ENCODE assay signal across 21 mouse cellular contexts in the genomic region with DNA sequence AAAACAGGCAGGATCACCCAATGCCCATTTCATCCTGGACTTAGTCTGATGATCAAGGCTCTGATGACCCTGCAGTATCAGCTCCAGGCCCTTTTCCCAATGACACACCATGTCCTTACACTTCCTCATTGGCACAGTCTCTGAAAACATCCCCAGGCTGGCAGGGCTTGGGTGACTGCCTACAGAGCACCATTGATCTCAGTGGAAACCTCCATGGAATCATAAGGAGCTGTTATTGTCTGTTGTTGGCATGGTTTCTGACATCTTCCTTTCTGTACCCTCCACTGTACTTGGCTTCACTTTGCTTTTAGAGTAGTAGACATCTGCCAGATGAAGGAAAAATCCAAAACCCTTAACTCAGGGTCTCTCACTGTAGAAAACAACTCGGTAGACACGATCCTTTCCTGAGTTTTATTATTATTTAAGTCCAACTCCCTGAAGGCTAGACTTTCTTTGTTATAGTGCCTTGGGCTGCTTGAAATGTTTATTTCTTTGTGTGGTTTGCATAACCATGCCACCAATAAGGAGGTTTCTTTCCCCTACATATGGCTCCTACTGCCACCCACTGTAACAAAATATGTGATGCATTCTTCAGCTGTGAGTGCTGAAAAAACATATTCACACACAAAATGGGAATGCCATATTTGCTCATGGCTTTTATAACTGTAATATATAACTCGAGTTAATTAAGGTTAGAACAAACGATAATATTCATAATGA. TPM values are rescaled to one million over a fixed set of nuclear protein-coding genes. Genes with fewer than 3 reads are reported as not detected.
A peak's percentile ranks its signal among the peaks of the same experiment; 100 is the strongest.
DNase-seq lines count a peak whose midpoint lies in the region; ATAC-seq lines count a peak whose summit lies in the region.
"Had no signal": no experiment of that assay in that cellular context is flagged by ENCODE, and none has a peak within 500 bp of the region (broad histone marks: within the 10 kb centered on the region; RNA-seq: fewer than 3 reads in every experiment).

No protein-coding gene starts in this region.

- H3K36me3 ChIP-seq in neural tube, embryonic 15.5 days, result no peaks in the 10 kb centered on the region
- H3K36me3 ChIP-seq: heart, embryonic 12.5 days; intestine, embryonic 15.5 days; kidney, embryonic 15.5 days; limb, embryonic 12.5 days; liver, embryonic 13.5 days; lung, embryonic 15.5 days; neural tube, embryonic 12.5 days had no signal

- DNase-seq in cerebellum, postnatal 10 days, result peak; percentile 9 to 38
- no peak for DNase-seq in cerebellum, postnatal 4 days (ENCODE audit: low spot score in 2 of 2)
- peak; percentile 35 for DNase-seq in layer of hippocampus, adult 11-12 months (ENCODE audit: low spot score)
- no peak for DNase-seq in layer of hippocampus, adult 9-10 months (ENCODE audit: low spot score)
- DNase-seq in neural tube, embryonic 10.5 days (ENCODE audit: extremely low spot score, low spot score), result no peak
- DNase-seq in layer of hippocampus, postnatal 14 days (ENCODE audit: low spot score in 2 of 2), result peak; percentile 28 to 75
- DNase-seq in urinary bladder, adult 2 months (ENCODE audit: low spot score), result no peak
- DNase-seq: adrenal gland, postnatal 10 days; B cell, adult 2 months; gastrocnemius, postnatal 36 days; liver, embryonic 13.5 days; right cerebral cortex, postnatal 25 days had no signal

- WGBS in neural tube, embryonic 15.5 days, result 79% methylated on average over 4 of the region's 4 CpGs

- H3K9ac ChIP-seq in neural tube, embryonic 15.5 days (replicated peaks), result no peak overlapping the region
- H3K9ac ChIP-seq: heart, embryonic 12.5 days; intestine, embryonic 15.5 days; kidney, embryonic 15.5 days; limb, embryonic 12.5 days; liver, embryonic 13.5 days; lung, embryonic 15.5 days; neural tube, embryonic 12.5 days had no signal

- H3K4me2 ChIP-seq in neural tube, embryonic 15.5 days, result no peak overlapping the region
- H3K4me2 ChIP-seq: heart, embryonic 12.5 days; intestine, embryonic 15.5 days; kidney, embryonic 15.5 days; limb, embryonic 12.5 days; liver, embryonic 13.5 days; lung, embryonic 15.5 days; neural tube, embryonic 12.5 days had no signal

- no peaks in the 10 kb centered on the region for H3K27me3 ChIP-seq in neural tube, embryonic 15.5 days (replicated peaks)
- H3K27me3 ChIP-seq: heart, embryonic 12.5 days; intestine, embryonic 15.5 days; kidney, embryonic 15.5 days; limb, embryonic 12.5 days; liver, embryonic 13.5 days; lung, embryonic 15.5 days; neural tube, embryonic 12.5 days had no signal

- peak; percentile 66; the same call in 1 of the 2 replicates for ATAC-seq in neural tube, embryonic 15.5 days (ENCODE audit: low FRiP score)
- ATAC-seq: intestine, embryonic 15.5 days had no signal

- no peaks in the 10 kb centered on the region for H3K9me3 ChIP-seq in neural tube, embryonic 15.5 days (replicated peaks)
- H3K9me3 ChIP-seq: heart, embryonic 12.5 days; intestine, embryonic 15.5 days; kidney, embryonic 15.5 days; limb, embryonic 12.5 days; liver, embryonic 13.5 days; lung, embryonic 15.5 days; neural tube, embryonic 12.5 days had no signal

- H3K4me1 ChIP-seq in neural tube, embryonic 15.5 days, result no peaks in the 10 kb centered on the region
- H3K4me1 ChIP-seq: heart, embryonic 12.5 days; intestine, embryonic 15.5 days; kidney, embryonic 15.5 days; limb, embryonic 12.5 days; liver, embryonic 13.5 days; neural tube, embryonic 12.5 days had no signal

- H3K4me3 ChIP-seq in neural tube, embryonic 15.5 days (replicated peaks), result no peak overlapping the region
- H3K4me3 ChIP-seq: heart, embryonic 12.5 days; intestine, embryonic 15.5 days; kidney, embryonic 15.5 days; limb, embryonic 12.5 days; liver, embryonic 13.5 days; lung, embryonic 15.5 days; neural tube, embryonic 12.5 days had no signal

- no peak overlapping the region for H3K27ac ChIP-seq in neural tube, embryonic 15.5 days (replicated peaks)
- H3K27ac ChIP-seq: intestine, embryonic 15.5 days; kidney, embryonic 15.5 days; limb, embryonic 12.5 days; liver, embryonic 13.5 days; lung, embryonic 15.5 days; neural tube, embryonic 12.5 days had no signal

RNA-seq across cellular contexts. Expression of gene Fbp1, which starts 10.0 kb away (rescaled TPM):
- 0.29 and 14.1 TPM in 2 replicates for polyA plus RNA-seq in neural tube, embryonic 15.5 days (2015; fragmentation: Nextera tagmentation; extraction: Ambion mirVana)
- total RNA-seq in layer of hippocampus, postnatal 14 days (2021), result 1 to 10 TPM in 1 of 2 experiments, under 1 TPM in 1; 0.86 to 1.2 TPM
- polyA plus RNA-seq in urinary bladder, adult 2 months (2012; rRNA removed), result 12.4 and 13.1 TPM in 2 replicates
- total RNA-seq: gastrocnemius, postnatal 36 days; heart, postnatal 25 days had no signal

RNA-seq across cellular contexts. Expression of gene Fbp2, which starts 39.9 kb away (rescaled TPM):
- polyA plus RNA-seq in neural tube, embryonic 15.5 days (2015; fragmentation: Nextera tagmentation; extraction: Ambion mirVana), result 1.6 and 13.8 TPM in 2 replicates
- total RNA-seq in layer of hippocampus, postnatal 14 days (2021), result under 1 TPM in 1 of 2 experiments, not detected in 1; 0.38 TPM
- polyA plus RNA-seq in urinary bladder, adult 2 months (2012; rRNA removed), result 29.3 and 33.6 TPM in 2 replicates
- total RNA-seq: layer of hippocampus, adult 18-20 months had no signal
- polyA plus RNA-seq: liver, embryonic 13.5 days; neural tube, embryonic 12.5 days had no signal

Comparison
In these comparisons a context has a peak if more than half of its experiments do, and no peak if none do; other contexts are left out.
1. DNase-seq: peak in cerebellum, postnatal 10 days (2 of 2), layer of hippocampus, adult 11-12 months (single experiment) and layer of hippocampus, postnatal 14 days (2 of 2); none in cerebellum, postnatal 4 days (0 of 2), layer of hippocampus, adult 9-10 months (single experiment), neural tube, embryonic 10.5 days (single experiment) and urinary bladder, adult 2 months (single experiment).